Mouse (Mus musculus) MEL (cell line): ENCODE data around the gene Tpst2. TPM values are rescaled to one million over a fixed set of nuclear protein-coding genes. Genes with fewer than 3 reads are reported as not detected.

Experiments
- DNase-seq: peaks from one replicate; pipeline ENCODE4 v3.0.0; 2011; ENCODE audit warnings: low read depth, low spot score
- H3K27ac ChIP-seq: 2 replicates; pipeline ENCODE4 v1.5.1; 2012; ENCODE audit warnings: low read depth, mild to moderate bottlenecking, control low read depth, low read length, moderate library complexity; ENCODE audit not compliant: control insufficient read depth
- H3K27me3 ChIP-seq, 2 experiments: fragments of 150-350 bp in 1 of 2; sonication (generic) in 1 of 2; 2 replicates each; pipeline ENCODE4 v1.6.1; 2012; ENCODE audit warnings: low read length in 2 of 2, mild to moderate bottlenecking in 2 of 2, improper control_type of control experiment in 1 of 2, moderate library complexity in 1 of 2; ENCODE audit not compliant: insufficient read depth in 2 of 2, control insufficient read depth in 1 of 2
- H3K36me3 ChIP-seq, 2 experiments: 2 replicates each; pipeline ENCODE4 v1.6.1; 2012 to 2014; ENCODE audit warnings: low read length in 2 of 2, improper control_type of control experiment in 1 of 2, inconsistent platforms in 1 of 2, mild to moderate bottlenecking in 1 of 2; ENCODE audit not compliant: insufficient read depth in 2 of 2, control insufficient read depth in 1 of 2
- H3K4me1 ChIP-seq, 2 experiments: fragments of 150-350 bp in 1 of 2; sonication (generic) in 1 of 2; 2 replicates each; pipeline ENCODE4 v1.6.1; 2012; ENCODE audit warnings: low read length in 2 of 2, improper control_type of control experiment in 1 of 2, mild to moderate bottlenecking in 1 of 2; ENCODE audit not compliant: insufficient read depth in 2 of 2, control insufficient read depth in 1 of 2
- H3K4me3 ChIP-seq, 2 experiments: fragments of 150-350 bp in 1 of 2; sonication (generic) in 1 of 2; 2 replicates each; pipeline ENCODE4 v1.5.1; 2012; ENCODE audit warnings: low read depth in 2 of 2, low read length in 2 of 2, mild to moderate bottlenecking in 2 of 2, moderate library complexity in 2 of 2, control low read depth in 1 of 2, improper control_type of control experiment in 1 of 2; ENCODE audit not compliant: control insufficient read depth in 1 of 2, insufficient read depth in 1 of 2
- H3K79me2 ChIP-seq: 2 replicates; pipeline ENCODE4 v1.6.1; 2012; ENCODE audit warnings: mild to moderate bottlenecking, low read length, moderate library complexity; ENCODE audit not compliant: control insufficient read depth, poor library complexity, insufficient read depth
- H3K9ac ChIP-seq: 2 replicates; pipeline ENCODE4 v1.6.1; 2012; ENCODE audit warnings: low read depth, mild to moderate bottlenecking, control low read depth, low read length, moderate library complexity; ENCODE audit not compliant: control insufficient read depth, poor library complexity, severe bottlenecking
- H3K9me3 ChIP-seq: fragments of 150-350 bp; sonication (generic); replicated peaks from 2 replicates; pipeline ENCODE4 v1.6.1; 2012; ENCODE audit warnings: mild to moderate bottlenecking, low read length, improper control_type of control experiment, moderate library complexity; ENCODE audit not compliant: insufficient read depth
- BHLHE40 ChIP-seq: IDR thresholded peaks from 2 replicates; pipeline ENCODE4 v1.6.1; 2012; ENCODE audit warnings: low read depth, mild to moderate bottlenecking, inconsistent platforms, low read length, improper control_type of control experiment, borderline replicate concordance
- CHD2 ChIP-seq: IDR thresholded peaks from 2 replicates; pipeline ENCODE4 v1.6.1; 2011; ENCODE audit warnings: low read length, improper control_type of control experiment
- E2F4 ChIP-seq: IDR thresholded peaks from 2 replicates; pipeline ENCODE4 v1.6.1; 2011; ENCODE audit warnings: low read depth, low read length, improper control_type of control experiment, borderline replicate concordance
- ELF1 ChIP-seq: IDR thresholded peaks from 2 replicates; pipeline ENCODE4 v1.6.1; 2014; ENCODE audit warnings: low read depth, mild to moderate bottlenecking, inconsistent platforms, low read length, improper control_type of control experiment, moderate library complexity
- EP300 ChIP-seq, 2 experiments: IDR thresholded peaks; 2 replicates each; pipeline ENCODE4 v1.6.1; 2011; ENCODE audit warnings: improper control_type of control experiment in 2 of 2, low read length in 2 of 2, low read depth in 1 of 2, mild to moderate bottlenecking in 1 of 2
- ETS1 ChIP-seq: IDR thresholded peaks from 2 replicates; pipeline ENCODE4 v1.6.1; 2012; ENCODE audit warnings: low read depth, mild to moderate bottlenecking, inconsistent platforms, low read length, improper control_type of control experiment, moderate library complexity
- GABPA ChIP-seq: IDR thresholded peaks from 2 replicates; pipeline ENCODE4 v1.6.1; 2012; ENCODE audit warnings: low read depth, mild to moderate bottlenecking, inconsistent platforms, low read length, improper control_type of control experiment, moderate library complexity
- GATA1 ChIP-seq: IDR thresholded peaks from 2 replicates; pipeline ENCODE4 v1.6.1; 2011; ENCODE audit warnings: low read depth, low read length, improper control_type of control experiment
- HCFC1 ChIP-seq: IDR thresholded peaks from 2 replicates; pipeline ENCODE4 v1.6.1; 2012; ENCODE audit warnings: low read depth, mild to moderate bottlenecking, inconsistent platforms, low read length, improper control_type of control experiment, moderate library complexity
- KAT2A ChIP-seq: conservative IDR thresholded peaks from 2 replicates; pipeline ENCODE4 v1.6.1; 2012; ENCODE audit warnings: low read depth, low read length, improper control_type of control experiment, inconsistent platforms
- MAX ChIP-seq: IDR thresholded peaks from 2 replicates; pipeline ENCODE4 v1.6.1; 2011; ENCODE audit warnings: low read length, improper control_type of control experiment
- MAZ ChIP-seq: IDR thresholded peaks from 2 replicates; pipeline ENCODE4 v1.6.1; 2012; ENCODE audit warnings: low read depth, mild to moderate bottlenecking, inconsistent platforms, low read length, improper control_type of control experiment
- MEF2A ChIP-seq: IDR thresholded peaks from 2 replicates; pipeline ENCODE4 v1.6.1; 2014; ENCODE audit warnings: low read depth, mild to moderate bottlenecking, inconsistent platforms, low read length, improper control_type of control experiment; ENCODE audit not compliant: poor library complexity, insufficient replicate concordance, severe bottlenecking; ENCODE audit errors: extremely low read depth
- MYC ChIP-seq: IDR thresholded peaks from 2 replicates; pipeline ENCODE4 v1.6.1; 2011; ENCODE audit warnings: low read depth, mild to moderate bottlenecking, low read length, improper control_type of control experiment, moderate library complexity
- NELFE ChIP-seq: IDR thresholded peaks from 2 replicates; pipeline ENCODE4 v1.6.1; 2011; ENCODE audit warnings: low read depth, low read length, improper control_type of control experiment
- NRF1 ChIP-seq: IDR thresholded peaks from 2 replicates; pipeline ENCODE4 v1.6.1; 2014; ENCODE audit warnings: low read depth, mild to moderate bottlenecking, inconsistent platforms, low read length, improper control_type of control experiment, moderate library complexity; ENCODE audit not compliant: poor library complexity, insufficient read depth, severe bottlenecking
- POLR2AphosphoS5 ChIP-seq: IDR thresholded peaks from 2 replicates; pipeline ENCODE4 v1.6.1; 2012; ENCODE audit warnings: low read depth, borderline replicate concordance, mild to moderate bottlenecking, inconsistent platforms, low read length, moderate library complexity, mixed read lengths
- RAD21 ChIP-seq: IDR thresholded peaks from 2 replicates; pipeline ENCODE4 v1.6.1; 2011; ENCODE audit warnings: mild to moderate bottlenecking, low read depth, low read length, improper control_type of control experiment
- RCOR1 ChIP-seq: IDR thresholded peaks from 2 replicates; pipeline ENCODE4 v1.6.1; 2012; ENCODE audit warnings: low read depth, mild to moderate bottlenecking, inconsistent platforms, low read length, improper control_type of control experiment
- SIN3A ChIP-seq: IDR thresholded peaks from 2 replicates; pipeline ENCODE4 v1.6.1; 2012; ENCODE audit warnings: low read length, improper control_type of control experiment, inconsistent platforms
- TAL1 ChIP-seq: IDR thresholded peaks from 2 replicates; pipeline ENCODE4 v1.6.1; 2012; ENCODE audit warnings: mild to moderate bottlenecking, inconsistent platforms, low read length, moderate library complexity, mixed read lengths
- TBP ChIP-seq: IDR thresholded peaks from 2 replicates; pipeline ENCODE4 v1.8.0; 2011; ENCODE audit warnings: low read depth, low read length, improper control_type of control experiment
- UBTF ChIP-seq: IDR thresholded peaks from 2 replicates; pipeline ENCODE4 v1.6.1; 2012; ENCODE audit warnings: low read depth, mild to moderate bottlenecking, inconsistent platforms, low read length, improper control_type of control experiment, moderate library complexity, borderline replicate concordance; ENCODE audit not compliant: insufficient read depth
- ZC3H11A ChIP-seq: IDR thresholded peaks from 2 replicates; pipeline ENCODE4 v1.6.1; 2012; ENCODE audit warnings: low read depth, mild to moderate bottlenecking, inconsistent platforms, low read length, improper control_type of control experiment
- ZMIZ1 ChIP-seq: IDR thresholded peaks from 2 replicates; pipeline ENCODE4 v1.6.1; 2012; ENCODE audit warnings: low read depth, mild to moderate bottlenecking, inconsistent platforms, low read length, improper control_type of control experiment, moderate library complexity
- polyA plus RNA-seq, 2 experiments: library from polyadenylated mRNA; stranded (reverse) in 1 of 2; unstranded in 1 of 2; fragments of >175 nt in 1 of 2; fragments of >200 nt in 1 of 2; gene quantifications; 2 replicates each; pipeline versions ENCODE4 v1.2.1 to v1.2.4; 2012; ENCODE audit warnings: low replicate concordance in 2 of 2, low read depth in 1 of 2; ENCODE audit not compliant: insufficient read length in 2 of 2, insufficient read depth in 1 of 2, missing spikeins in 1 of 2
- total RNA-seq: library from RNA; depleted of rRNA; stranded (reverse); fragments of 300-350 nt; gene quantifications from 2 replicates; pipeline ENCODE4 v1.2.3, GENCODE M21; 2012

The Tpst2 gene
- total and polyA plus RNA-seq, 3 experiments = 57.8 to 86.1 TPM; not detected in 1

GRCm38 (mm10) chr5:112299399-112299798 is 22.9 kb downstream of the Tpst2 start:
- TF ChIP-seq MAX (no peak), HCFC1 (no peak), EP300 (IDR thresholded peaks at IDR 0.05; ENCODE audit: low read depth in 1 of 2, low read length in 2 of 2) (no peak), ELF1 (no peak), ETS1 (no peak), ZMIZ1 (no peak), GABPA (no peak), CHD2 (no peak), NELFE (no peak), BHLHE40 (no peak), ZC3H11A (no peak), MEF2A (no peak), E2F4 (no peak), KAT2A (no peak), MAZ (no peak), TAL1 (no peak), POLR2AphosphoS5 (no peak)
- Histone ChIP-seq H3K36me3 (peaks cover 0 to 22% of the 10 kb centered on the region in 2 experiments; a peak in 2 of 4 replicates), H3K4me3 (no peak overlapping the region)

GRCm38 (mm10) chr5:112300112-112300511 is 23.6 kb downstream of the Tpst2 start:
- H3K27ac ChIP-seq = no peak overlapping the region
- no peak overlapping the region for H3K9ac ChIP-seq
- no peak for DNase-seq
- peaks cover 37% of the 10 kb centered on the region; the same call in 1 of the 2 replicates for H3K79me2 ChIP-seq
- peaks cover 0 to 22% of the 10 kb centered on the region in 2 experiments; a peak in 2 of 4 replicates for H3K36me3 ChIP-seq
- no peak overlapping the region for H3K4me3 ChIP-seq
- peaks cover 23 to 32% of the 10 kb centered on the region in 2 experiments for H3K4me1 ChIP-seq
- H3K27me3 ChIP-seq = no peaks in the 10 kb centered on the region
- H3K9me3 ChIP-seq = no peaks in the 10 kb centered on the region
- TF ChIP-seq RCOR1 (no peak), HCFC1 (no peak), UBTF (no peak), RAD21 (no peak), ELF1 (no peak), NRF1 (no peak), SIN3A (no peak), MYC (no peak), GATA1 (no peak), ZC3H11A (no peak), TBP (no peak), CHD2 (no peak)

More at GRCm38 (mm10) chr5:112299399-112299798, 22.9 kb downstream of the Tpst2 start:
- no peak for DNase-seq
- H3K27me3 ChIP-seq = no peaks in the 10 kb centered on the region
- no peaks in the 10 kb centered on the region for H3K9me3 ChIP-seq
- no peak overlapping the region for H3K9ac ChIP-seq
- no peak overlapping the region for H3K27ac ChIP-seq
- H3K4me1 ChIP-seq = peaks cover 23 to 39% of the 10 kb centered on the region in 2 experiments
- H3K79me2 ChIP-seq = peaks cover 37% of the 10 kb centered on the region; the same call in 1 of the 2 replicates
